8 mouse cellular contexts compared by ENCODE assay signal in the genomic region with DNA sequence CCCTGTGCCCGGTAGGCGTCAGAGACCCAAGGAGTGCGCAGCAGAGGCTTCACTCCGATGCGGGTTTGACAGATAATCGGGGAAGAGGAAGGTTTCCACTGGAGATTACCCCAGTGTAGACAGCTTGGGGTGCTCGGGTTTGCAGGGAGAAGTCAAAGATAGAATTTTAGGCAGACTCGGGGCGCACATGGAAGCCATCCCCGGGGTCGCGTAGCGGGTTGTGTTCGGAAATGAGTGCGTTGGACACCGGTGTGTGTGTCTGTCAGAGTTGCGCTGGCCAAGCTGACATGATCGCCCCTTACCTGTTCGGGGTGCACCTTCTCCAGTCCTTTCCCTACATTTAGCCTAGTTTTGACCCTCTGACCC. TPM values are rescaled to one million over a fixed set of nuclear protein-coding genes. Genes with fewer than 3 reads are reported as not detected.
DNase-seq lines count a peak whose midpoint lies in the region; ATAC-seq and TF ChIP-seq lines count a peak whose summit lies in the region.

No protein-coding gene starts in this region.

- H3K9ac ChIP-seq in liver, embryonic 12.5 days = no peak overlapping the region

- 3% methylated on average over 19 of the region's 19 CpGs for WGBS in liver, embryonic 12.5 days (ENCODE audit: insufficient replicate concordance)

- H3K9me3 ChIP-seq in liver, embryonic 12.5 days (replicated peaks) = no peaks in the 10 kb centered on the region

- no peaks in the 10 kb centered on the region for H3K36me3 ChIP-seq in liver, embryonic 12.5 days

- no peak for TF ChIP-seq CTCF in gastrocnemius, adult 2 months (IDR thresholded peaks at IDR 0.05)

- H3K4me3 ChIP-seq in gastrocnemius, adult 2 months = peak overlapping the region; percentile 93
- peak overlapping the region; percentile 67 for H3K4me3 ChIP-seq in liver, embryonic 12.5 days

- ATAC-seq in liver, embryonic 12.5 days = no peak

- H3K27ac ChIP-seq in gastrocnemius, adult 2 months = peak overlapping the region; percentile 97
- H3K27ac ChIP-seq in liver, embryonic 12.5 days = no peak overlapping the region

- H3K27me3 ChIP-seq in liver, embryonic 12.5 days (replicated peaks) = peaks cover 83% of the 10 kb centered on the region

- intact Hi-C loops in gastrocnemius, adult 2 months (cut with DNase I) = loop anchor here (5.0 kb wide), 2 partner anchors 44 to 61 kb away; no protein-coding TSS in a partner anchor
- intact Hi-C loops in gastrocnemius, postnatal 14 days (cut with DNase I; ENCODE audit: low total_unique reads) = no loop called here

- no peak for DNase-seq in gastrocnemius, adult 2 months
- no peak for DNase-seq in gastrocnemius, postnatal 14 days
- DNase-seq in thymus, postnatal 0 days (ENCODE audit: low spot score) = peak; percentile 26
- DNase-seq in thymus, postnatal 25 days = no peak
- DNase-seq in thymus, postnatal 4 days = peak; percentile 42
- no peak for DNase-seq in layer of hippocampus, postnatal 10 days (ENCODE audit: low spot score in 2 of 2)
- DNase-seq in spleen, postnatal 36 days (ENCODE audit: low spot score in 2 of 2) = no peak

- H3K4me1 ChIP-seq in liver, embryonic 12.5 days = peaks cover 11% of the 10 kb centered on the region

- H3K4me2 ChIP-seq in liver, embryonic 12.5 days = peak overlapping the region; percentile 81

RNA-seq across cellular contexts. Expression of a gene that starts 1.1 kb away (rescaled TPM):
- 10 to 100 TPM; 17.6 to 39.4 TPM for total RNA-seq in gastrocnemius, adult 2 months (2021)
- total RNA-seq in gastrocnemius, postnatal 14 days (2021) = 10 to 100 TPM; 11.8 to 13.1 TPM
- polyA plus RNA-seq in thymus, postnatal 0 days (2015; fragmentation: Nextera tagmentation; extraction: Ambion mirVana) = 44.0 and 44.4 TPM in 2 replicates
- 5.4 and 5.7 TPM in 2 replicates for polyA plus RNA-seq in liver, embryonic 12.5 days (2016; fragmentation: Nextera tagmentation; extraction: Ambion mirVana)
- total RNA-seq in layer of hippocampus, postnatal 10 days (2021) = 10 to 100 TPM; 26.3 to 28.1 TPM

Comparison
In these comparisons a context has a peak if more than half of its experiments do, and no peak if none do; other contexts are left out.
1. DNase-seq: peak in thymus, postnatal 0 days (single experiment) and thymus, postnatal 4 days (single experiment); none in gastrocnemius, adult 2 months (single experiment), gastrocnemius, postnatal 14 days (single experiment), thymus, postnatal 25 days (single experiment), layer of hippocampus, postnatal 10 days (0 of 2) and spleen, postnatal 36 days (0 of 2).